Mouse (Mus musculus) embryonic facial prominence, embryonic 15.5 days (tissue): ENCODE results near the gene Sox2. TPM values are rescaled to one million over a fixed set of nuclear protein-coding genes. Genes with fewer than 3 reads are reported as not detected.

Experiments
- ATAC-seq: fragments of 200-750 bp; cut with Nextera tagmentation; 2 replicates; pipeline ENCODE4 v1.8.0; 2017; ENCODE audit warnings: low read depth, moderate TSS enrichment; ENCODE audit not compliant: insufficient number of reproducible peaks, low FRiP score, low TSS enrichment
- H3K27ac ChIP-seq: fragments of 300-500 bp; sonication (generic); replicated peaks from 2 replicates; pipeline ENCODE4 v1.5.1; 2015; ENCODE audit warnings: mild to moderate bottlenecking, inconsistent platforms
- H3K27me3 ChIP-seq: fragments of 300-500 bp; sonication (generic); 2 replicates; pipeline ENCODE4 v1.6.1; 2015; ENCODE audit warnings: inconsistent platforms
- H3K36me3 ChIP-seq: fragments of 300-500 bp; sonication (generic); 2 replicates; pipeline ENCODE4 v1.6.1; 2015; ENCODE audit warnings: mild to moderate bottlenecking, inconsistent platforms
- H3K4me1 ChIP-seq: fragments of 300-500 bp; sonication (generic); 2 replicates; pipeline ENCODE4 v1.6.1; 2015; ENCODE audit warnings: inconsistent platforms
- H3K4me2 ChIP-seq: fragments of 300-500 bp; sonication (generic); replicated peaks from 2 replicates; pipeline ENCODE4 v1.6.1; 2015; ENCODE audit warnings: mild to moderate bottlenecking, inconsistent platforms
- H3K4me3 ChIP-seq: fragments of 300-500 bp; sonication (generic); replicated peaks from 2 replicates; pipeline ENCODE4 v1.5.1; 2015; ENCODE audit warnings: mild to moderate bottlenecking, inconsistent platforms
- H3K9ac ChIP-seq: fragments of 300-500 bp; sonication (generic); 2 replicates; pipeline ENCODE4 v1.6.1; 2015; ENCODE audit warnings: inconsistent platforms
- H3K9me3 ChIP-seq: fragments of 300-500 bp; sonication (generic); replicated peaks from 2 replicates; pipeline ENCODE4 v1.6.1; 2016; ENCODE audit warnings: inconsistent platforms
- WGBS: fragments of 180-500 bp; shearing (Covaris S2); methylation state at CpG from one replicate; pipeline ENCODE4 v1.1.7; 2015; 5-methylcytosine and 5-hydroxymethylcytosine counted together
- polyA plus RNA-seq: library from polyadenylated mRNA; unstranded; fragments of >200 nt; fragmentation: Nextera tagmentation; extraction: Ambion mirVana; gene quantifications from 2 replicates; pipeline ENCODE4 v1.2.1, GENCODE M21; 2015

Gene Sox2
- polyA plus RNA-seq, 1 experiment from 2014 or later = 6.5 TPM

DNA sequence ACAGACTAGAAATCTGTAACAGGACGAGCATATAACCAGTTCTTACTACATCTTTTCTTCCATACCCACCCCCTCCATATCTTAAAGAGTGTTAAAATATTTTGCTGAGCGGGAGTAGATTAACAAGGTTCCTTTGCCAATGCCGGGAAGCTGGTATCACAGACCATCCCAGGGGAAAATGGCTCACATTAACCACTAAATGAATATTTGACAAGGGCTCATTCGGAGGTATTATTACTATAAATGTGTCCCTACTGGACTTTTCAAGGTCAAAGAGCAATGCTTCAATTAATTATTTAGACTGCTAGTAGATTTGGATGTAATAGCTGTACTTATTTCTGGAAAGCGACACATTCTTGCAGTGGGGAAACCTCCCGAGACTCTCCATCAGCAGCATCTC lies 4.6 kb downstream of the Sox2 start:
- Histone ChIP-seq H3K27me3 (peaks cover 88% of the 10 kb centered on the region), H3K27ac (no peak overlapping the region), H3K36me3 (no peaks in the 10 kb centered on the region), H3K4me3 (no peak overlapping the region), H3K9me3 (no peaks in the 10 kb centered on the region), H3K4me2 (no peak overlapping the region), H3K9ac (no peak overlapping the region), H3K4me1 (peaks cover 15% of the 10 kb centered on the region)
- WGBS = 28% methylated on average over 6 of the region's 6 CpGs
- ATAC-seq = no peak

DNA sequence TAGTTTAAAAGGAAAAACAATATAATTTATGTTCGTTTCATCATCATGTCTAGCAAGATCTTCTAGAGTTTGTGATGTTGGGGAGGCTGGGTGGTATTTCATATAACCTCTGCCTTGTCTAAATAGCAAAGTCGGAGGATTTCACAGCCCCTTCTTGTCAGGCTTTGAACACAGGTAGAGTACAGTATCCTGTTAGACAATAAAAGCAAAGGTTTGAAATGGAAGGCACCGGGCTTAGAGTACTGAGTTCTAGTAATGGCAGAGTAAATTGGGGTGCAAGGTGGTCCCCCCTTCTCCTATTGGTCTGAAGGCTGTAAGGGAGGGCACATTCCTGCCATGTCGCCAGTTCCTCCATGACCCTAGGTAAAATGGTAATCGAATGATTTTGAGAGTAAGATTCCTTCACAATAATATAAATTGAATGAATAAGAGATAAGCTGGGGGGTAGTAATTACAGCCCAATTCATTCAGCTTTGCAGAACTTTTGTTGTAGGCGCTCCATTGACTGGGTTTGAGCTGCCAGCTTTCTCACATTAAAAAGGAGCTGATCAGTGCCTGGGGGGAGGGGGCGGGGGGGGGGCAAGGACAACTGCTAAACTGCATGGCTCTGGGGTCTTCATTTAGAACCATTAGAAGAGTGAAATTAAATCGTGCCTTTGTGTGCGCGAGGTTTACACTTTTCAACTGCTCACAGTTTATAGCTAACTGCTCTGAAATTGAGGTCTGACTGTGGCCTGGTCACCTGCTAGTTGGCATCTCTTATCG lies 5.3 kb downstream of the Sox2 start:
- no peak for ATAC-seq
- Histone ChIP-seq H3K27me3 (peaks cover 88% of the 10 kb centered on the region), H3K9ac (no peak overlapping the region), H3K9me3 (no peaks in the 10 kb centered on the region), H3K27ac (no peak overlapping the region), H3K4me1 (peaks cover 8% of the 10 kb centered on the region), H3K4me3 (no peak overlapping the region), H3K36me3 (no peaks in the 10 kb centered on the region), H3K4me2 (no peak overlapping the region)
- 19% methylated on average over 11 of the region's 11 CpGs for WGBS

DNA sequence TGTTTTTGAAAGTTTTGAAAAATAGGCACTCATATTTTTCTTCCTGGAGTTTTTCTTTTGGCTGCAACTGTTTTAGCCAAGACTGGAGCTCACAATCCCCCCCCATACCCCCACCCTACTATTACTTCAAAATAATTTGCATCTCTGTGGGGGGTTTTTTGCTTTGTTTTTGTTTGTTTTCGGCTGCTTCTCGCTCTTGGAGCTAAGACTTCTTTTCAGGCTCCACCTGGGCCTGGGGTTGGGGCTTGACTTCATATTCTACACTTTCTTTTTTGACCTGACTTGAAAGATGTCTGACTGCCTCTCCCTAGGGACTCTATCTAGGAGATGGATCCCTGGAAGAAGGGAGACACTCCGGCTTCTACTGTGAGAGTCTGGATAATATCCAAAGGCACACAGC lies 5.9 kb downstream of the Sox2 start:
- H3K4me3 ChIP-seq = no peak overlapping the region
- peaks cover 1% of the 10 kb centered on the region for H3K4me1 ChIP-seq
- WGBS = 25% methylated on average over 3 of the region's 3 CpGs
- H3K4me2 ChIP-seq = no peak overlapping the region
- H3K9ac ChIP-seq = no peak overlapping the region
- no peaks in the 10 kb centered on the region for H3K36me3 ChIP-seq
- peaks cover 88% of the 10 kb centered on the region for H3K27me3 ChIP-seq
- ATAC-seq = no peak
- no peaks in the 10 kb centered on the region for H3K9me3 ChIP-seq
- H3K27ac ChIP-seq = no peak overlapping the region

DNA sequence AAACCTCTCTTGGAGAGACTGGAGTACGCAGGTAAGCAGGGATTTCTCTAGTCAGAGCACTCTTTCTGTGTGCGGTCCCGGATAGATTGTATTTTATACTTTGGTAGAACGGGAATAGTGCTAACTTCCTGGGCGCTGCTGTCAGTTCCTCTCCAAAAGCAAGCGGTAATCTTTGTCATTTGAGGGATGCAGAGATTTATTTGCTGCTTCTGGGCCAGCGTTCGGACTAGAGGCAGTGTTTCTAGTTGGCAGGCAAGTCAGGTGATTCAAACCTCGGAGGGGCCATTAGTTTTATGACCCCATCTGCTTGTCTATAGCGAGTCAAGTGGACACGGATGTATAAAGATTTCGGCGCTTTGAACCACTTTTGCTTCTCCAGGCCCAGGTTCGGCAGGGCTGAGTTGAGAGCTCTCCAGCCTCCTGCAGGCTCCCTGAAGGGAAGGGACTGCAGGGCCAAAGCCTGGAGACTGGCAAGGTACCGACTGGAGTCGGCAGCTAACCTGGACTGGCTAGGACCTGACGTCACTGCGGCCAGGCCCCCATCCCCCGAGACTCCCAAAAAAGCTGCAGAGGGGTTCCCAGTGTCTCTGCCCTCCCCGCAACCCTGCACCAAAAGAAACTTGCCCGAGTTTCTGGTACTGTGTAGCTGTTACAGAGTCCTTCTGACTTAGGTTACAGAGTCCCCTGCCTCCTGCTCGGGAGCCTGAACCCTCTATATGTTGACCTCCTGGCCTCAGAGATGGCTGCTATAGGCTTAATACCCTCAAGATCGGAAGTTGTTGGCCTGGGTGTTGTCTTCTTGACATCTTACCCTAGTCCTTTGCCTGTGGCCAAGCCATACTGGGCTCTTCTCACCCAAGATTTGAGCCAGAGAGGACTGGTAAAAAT lies 6.9 kb downstream of the Sox2 start:
- Histone ChIP-seq H3K27ac (no peak overlapping the region), H3K9me3 (no peaks in the 10 kb centered on the region), H3K4me2 (no peak overlapping the region), H3K36me3 (no peaks in the 10 kb centered on the region), H3K4me3 (no peak overlapping the region), H3K4me1 (no peaks in the 10 kb centered on the region), H3K27me3 (peaks cover 92% of the 10 kb centered on the region), H3K9ac (no peak overlapping the region)
- 18% methylated on average over 23 of the region's 23 CpGs for WGBS
- no peak for ATAC-seq

DNA sequence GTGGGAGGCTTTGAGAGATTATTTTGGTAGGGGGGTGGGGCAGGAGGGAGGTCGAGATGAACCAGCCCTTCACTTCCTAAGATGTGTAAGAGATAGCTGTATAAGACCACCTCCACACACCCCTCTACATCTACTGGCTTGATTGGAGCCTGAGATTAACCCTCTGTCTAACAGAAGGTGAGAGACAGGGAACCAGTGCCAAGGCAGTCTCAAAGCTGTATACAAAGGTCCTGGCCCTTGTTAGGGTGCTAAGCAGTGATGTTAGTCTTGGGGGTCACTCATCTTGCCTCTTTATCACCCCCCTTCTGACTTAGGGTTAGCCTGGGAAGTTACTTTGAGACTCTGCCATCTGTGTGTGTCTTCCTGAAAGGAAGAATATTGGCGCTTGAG lies 7.5 kb downstream of the Sox2 start:
- no peak overlapping the region for H3K9ac ChIP-seq
- H3K4me1 ChIP-seq = no peaks in the 10 kb centered on the region
- no peak overlapping the region for H3K27ac ChIP-seq
- peaks cover 96% of the 10 kb centered on the region for H3K27me3 ChIP-seq
- H3K9me3 ChIP-seq = no peaks in the 10 kb centered on the region
- H3K4me3 ChIP-seq = no peak overlapping the region
- H3K4me2 ChIP-seq = no peak overlapping the region
- ATAC-seq = no peak
- 45% methylated on average over 2 of the region's 2 CpGs for WGBS
- no peaks in the 10 kb centered on the region for H3K36me3 ChIP-seq

DNA sequence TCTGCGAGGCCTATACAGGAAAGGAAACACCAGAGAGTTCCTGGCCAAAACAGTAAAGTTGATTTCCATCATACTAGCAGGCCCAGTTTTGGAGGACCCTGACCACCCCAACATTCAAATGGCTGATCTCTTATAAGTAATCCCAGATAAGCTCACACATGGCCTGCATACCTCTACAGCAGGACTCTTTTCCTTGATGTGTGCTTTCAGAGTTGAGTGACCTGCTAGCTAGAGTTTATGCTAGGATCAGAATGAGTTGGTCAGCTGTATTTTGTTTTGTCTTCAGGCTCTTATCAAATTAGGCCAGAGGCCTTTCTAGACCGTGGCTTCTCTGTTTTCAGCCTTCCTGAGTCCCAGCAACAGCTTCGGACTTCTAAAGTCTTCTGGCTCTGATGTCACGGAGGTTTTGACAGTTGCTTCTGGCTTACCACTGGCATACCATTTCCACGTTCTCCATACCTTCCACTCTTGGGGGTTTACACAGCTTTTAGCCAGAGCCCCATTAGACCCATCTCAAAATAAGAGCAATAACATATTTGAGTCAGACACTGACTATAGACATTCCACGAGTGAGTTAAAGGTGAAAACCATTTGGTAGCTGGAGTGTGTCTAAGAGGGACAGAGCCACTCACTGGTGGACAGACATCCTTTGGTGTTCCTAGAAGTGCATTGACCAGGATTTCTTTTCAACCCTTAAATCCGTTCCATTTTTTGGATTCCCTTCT lies 8.2 kb downstream of the Sox2 start:
- 0 out of 2 replicates have a peak, but pooled peaks cover 6% of the 10 kb centered on the region for H3K4me1 ChIP-seq
- no peaks in the 10 kb centered on the region for H3K9me3 ChIP-seq
- no peak overlapping the region for H3K9ac ChIP-seq
- no peak overlapping the region for H3K27ac ChIP-seq
- 61% methylated on average over 7 of the region's 7 CpGs for WGBS
- peaks cover 96% of the 10 kb centered on the region for H3K27me3 ChIP-seq
- H3K36me3 ChIP-seq = no peaks in the 10 kb centered on the region
- H3K4me3 ChIP-seq = no peak overlapping the region
- no peak for ATAC-seq
- no peak overlapping the region for H3K4me2 ChIP-seq

DNA sequence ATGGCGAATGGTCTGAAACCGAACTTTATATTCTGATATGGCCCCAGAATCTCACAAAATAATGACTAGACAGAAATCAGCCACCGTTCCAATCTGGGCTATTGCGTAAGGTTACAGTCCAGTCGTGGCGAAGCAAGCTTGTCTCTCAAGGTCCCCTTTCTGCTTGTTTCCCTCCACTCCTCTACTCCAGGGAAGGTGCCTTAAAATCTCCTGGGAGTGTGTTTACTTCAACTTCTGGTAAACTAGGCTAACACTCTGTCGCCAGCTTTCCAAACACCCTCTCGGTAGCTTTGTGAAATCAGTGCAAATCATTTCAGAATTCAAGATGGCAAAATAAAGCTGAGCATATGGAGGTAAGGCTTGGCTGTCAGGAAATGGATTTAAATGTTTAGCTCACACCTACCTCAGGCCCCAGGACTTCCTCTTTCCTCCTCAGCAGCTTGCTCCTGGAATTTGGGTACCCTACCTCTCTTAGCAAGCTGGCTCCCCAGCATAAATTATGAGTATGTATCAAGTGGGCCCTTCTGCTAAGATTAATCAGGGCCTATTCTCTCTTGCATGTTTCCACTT lies 8.8 kb downstream of the Sox2 start:
- H3K9ac ChIP-seq = no peak overlapping the region
- no peaks in the 10 kb centered on the region for H3K36me3 ChIP-seq
- H3K27ac ChIP-seq = no peak overlapping the region
- no peak overlapping the region for H3K4me2 ChIP-seq
- no peak for ATAC-seq
- H3K4me1 ChIP-seq = peaks cover 12% of the 10 kb centered on the region
- no peak overlapping the region for H3K4me3 ChIP-seq
- peaks cover 96% of the 10 kb centered on the region for H3K27me3 ChIP-seq
- 71% methylated on average over 8 of the region's 8 CpGs for WGBS
- no peaks in the 10 kb centered on the region for H3K9me3 ChIP-seq

DNA sequence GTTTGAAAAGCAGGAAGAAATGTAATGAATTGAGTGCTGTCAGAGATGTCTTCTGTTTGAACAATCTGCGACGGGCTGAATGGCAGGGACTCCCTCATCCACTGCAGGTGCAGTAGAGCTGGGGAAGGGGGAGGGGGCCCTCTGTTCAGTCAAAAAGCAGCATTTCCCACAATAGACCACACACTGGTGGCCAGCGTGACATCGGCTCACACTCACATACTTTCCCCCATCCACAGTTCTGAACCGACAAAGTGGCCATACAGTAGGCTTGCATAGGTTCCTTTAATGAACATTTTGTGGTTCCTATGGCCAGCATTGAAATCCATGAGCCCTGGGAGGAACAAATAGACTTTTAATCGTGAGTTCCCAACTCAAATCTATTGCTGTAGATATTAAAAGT lies 9.7 kb downstream of the Sox2 start:
- ATAC-seq = no peak
- Histone ChIP-seq H3K27ac (no peak overlapping the region), H3K27me3 (peaks cover 96% of the 10 kb centered on the region), H3K4me3 (no peak overlapping the region), H3K4me1 (peaks cover 19% of the 10 kb centered on the region), H3K9ac (no peak overlapping the region), H3K4me2 (no peak overlapping the region), H3K36me3 (no peaks in the 10 kb centered on the region), H3K9me3 (no peaks in the 10 kb centered on the region)
- 15% methylated on average over 6 of the region's 6 CpGs for WGBS

DNA sequence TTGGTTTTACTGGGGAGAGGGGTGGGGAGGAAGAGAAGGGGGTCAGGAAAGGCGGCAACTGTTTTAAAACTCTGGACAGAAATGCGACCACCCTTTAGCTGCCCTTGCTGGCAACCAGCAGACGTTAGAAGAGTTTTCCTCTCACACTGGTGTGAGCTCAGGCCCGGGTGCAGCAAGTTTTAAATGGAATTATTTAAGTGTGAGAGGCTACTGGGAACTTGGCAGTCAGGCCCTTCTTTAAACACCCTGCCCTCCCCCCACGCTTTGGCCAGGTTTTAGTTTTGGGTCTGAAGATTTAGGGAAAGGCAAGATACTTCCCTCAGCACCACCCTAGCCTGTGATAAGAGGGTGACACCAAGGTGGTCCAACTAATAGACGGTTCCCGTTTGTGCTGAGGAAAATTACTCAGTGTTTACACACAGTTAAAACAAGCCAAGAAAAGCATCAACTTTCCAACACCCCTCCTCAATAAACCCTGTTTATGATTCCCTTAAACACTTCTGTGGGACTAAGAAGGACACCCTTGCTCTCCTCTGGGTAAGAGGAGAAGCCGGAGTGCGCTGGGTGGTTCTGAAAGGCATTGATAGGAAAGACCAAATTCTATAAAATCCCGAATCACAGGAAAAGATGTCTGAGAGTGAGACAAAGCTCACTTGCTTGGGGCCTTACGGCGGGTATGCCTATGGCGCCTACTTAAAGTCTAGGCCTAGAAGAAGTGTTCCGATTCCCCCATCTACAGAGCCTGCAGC lies 10.5 kb downstream of the Sox2 start:
- H3K9ac ChIP-seq = no peak overlapping the region
- 11% methylated on average over 14 of the region's 14 CpGs for WGBS

DNA sequence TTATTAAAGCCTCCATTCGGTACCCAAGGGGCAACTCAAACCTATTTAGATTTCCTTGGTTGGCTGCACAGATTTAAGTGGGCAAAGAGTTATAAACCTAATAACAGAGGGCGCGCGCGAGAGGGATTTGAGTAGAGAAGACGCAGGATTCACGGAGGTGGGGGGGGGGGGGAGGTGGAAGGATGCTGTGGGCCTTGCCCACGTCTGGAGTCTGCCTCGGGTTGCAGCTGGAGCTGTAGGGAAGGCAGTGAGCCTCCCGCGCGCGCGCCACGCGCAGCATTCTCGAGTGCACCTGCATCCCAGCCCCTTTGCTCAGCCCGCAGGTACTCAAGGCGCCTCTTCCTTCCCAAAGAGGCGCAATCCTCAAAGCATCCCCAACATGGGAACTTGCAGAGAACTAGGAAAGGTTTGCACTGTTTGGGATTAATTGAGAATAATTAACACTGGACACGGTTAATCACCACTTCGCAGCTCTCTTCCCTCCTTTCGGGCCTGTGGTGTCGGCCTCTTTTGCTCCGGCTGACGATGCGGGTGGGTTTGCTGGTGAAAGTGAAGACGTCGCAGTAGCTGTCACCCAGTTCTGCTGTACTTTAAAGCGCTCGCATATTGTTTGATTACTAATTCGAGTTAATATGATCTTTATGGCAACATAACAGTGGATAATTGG lies 11.3 kb downstream of the Sox2 start:
- WGBS = 4% methylated on average over 32 of the region's 32 CpGs
- peaks cover 19% of the 10 kb centered on the region for H3K4me1 ChIP-seq
- no peak overlapping the region for H3K27ac ChIP-seq
- no peak for ATAC-seq
- H3K4me3 ChIP-seq = no peak overlapping the region
- H3K36me3 ChIP-seq = no peaks in the 10 kb centered on the region
- H3K27me3 ChIP-seq = peaks cover 94% of the 10 kb centered on the region
- H3K9me3 ChIP-seq = no peaks in the 10 kb centered on the region
- no peak overlapping the region for H3K4me2 ChIP-seq
- no peak overlapping the region for H3K9ac ChIP-seq

More for the DNA sequence above, 10.5 kb downstream of the Sox2 start:
- no peaks in the 10 kb centered on the region for H3K9me3 ChIP-seq
- no peak overlapping the region for H3K4me2 ChIP-seq
- peaks cover 94% of the 10 kb centered on the region for H3K27me3 ChIP-seq
- no peak overlapping the region for H3K4me3 ChIP-seq
- no peak overlapping the region for H3K27ac ChIP-seq
- no peak for ATAC-seq
- no peaks in the 10 kb centered on the region for H3K36me3 ChIP-seq
- peaks cover 19% of the 10 kb centered on the region for H3K4me1 ChIP-seq
